Mouse (Mus musculus) kidney, adult 2 months (tissue): Measurements from ENCODE around the gene Gm20662.

Experiments used
- CTCF ChIP-seq: fragments of 200-500 bp; conservative IDR thresholded peaks from 2 replicates; pipeline ENCODE4 v1.5.1; 2011; ENCODE audit warnings: low read depth, mild to moderate bottlenecking, control low read depth, low read length, moderate library complexity, mixed read lengths; ENCODE audit not compliant: insufficient read depth, insufficient read length
- POLR2A ChIP-seq: fragments of 200-500 bp; IDR thresholded peaks from one replicate; pipeline ENCODE4 v1.6.1; 2011; ENCODE audit warnings: low read depth, low read length, control low read depth

GRCm38 (mm10) chr9:107993013-107993412 is 3.1 kb upstream of the Gm20662 start:
- TF ChIP-seq POLR2A (no peak), CTCF (no peak)
